Mouse (Mus musculus) CH12.LX (cell line): Measurements from ENCODE around the gene Snx4.

ENCODE experiments used
- BHLHE40 ChIP-seq: IDR thresholded peaks from 2 replicates; pipeline ENCODE4 v1.6.1; 2011; ENCODE audit warnings: mild to moderate bottlenecking, low read depth, low read length, improper control_type of control experiment
- CHD2 ChIP-seq: IDR thresholded peaks from 2 replicates; pipeline ENCODE4 v1.6.1; 2011; ENCODE audit warnings: low read length, improper control_type of control experiment
- CTCF ChIP-seq, 2 experiments: IDR thresholded peaks in 1 of 2; conservative IDR thresholded peaks in 1 of 2; 2 replicates each; pipeline ENCODE4 v1.5.1; 2011 to 2012; ENCODE audit warnings: low read depth in 2 of 2, low read length in 2 of 2, improper control_type of control experiment in 1 of 2, inconsistent platforms in 1 of 2, mild to moderate bottlenecking in 1 of 2, moderate library complexity in 1 of 2
- E2F4 ChIP-seq: IDR thresholded peaks from 2 replicates; pipeline ENCODE4 v1.6.1; 2011; ENCODE audit warnings: low read depth, low read length, improper control_type of control experiment; ENCODE audit not compliant: insufficient replicate concordance
- EP300 ChIP-seq: IDR thresholded peaks from 2 replicates; pipeline ENCODE4 v1.6.1; 2011; ENCODE audit warnings: low read length, improper control_type of control experiment
- MAFK ChIP-seq: IDR thresholded peaks from 2 replicates; pipeline ENCODE4 v1.6.1; 2011; ENCODE audit warnings: low read length, improper control_type of control experiment; ENCODE audit not compliant: insufficient replicate concordance
- MEF2A ChIP-seq: IDR thresholded peaks from 2 replicates; pipeline ENCODE4 v1.6.1; 2014; ENCODE audit warnings: low read depth, mild to moderate bottlenecking, inconsistent platforms, low read length, improper control_type of control experiment, borderline replicate concordance
- NRF1 ChIP-seq: IDR thresholded peaks from 2 replicates; pipeline ENCODE4 v1.6.1; 2014; ENCODE audit warnings: low read depth, mild to moderate bottlenecking, inconsistent platforms, low read length, improper control_type of control experiment, moderate library complexity
- PAX5 ChIP-seq: IDR thresholded peaks from 2 replicates; pipeline ENCODE4 v1.6.1; 2012; ENCODE audit warnings: low read length, inconsistent platforms, mixed read lengths
- POLR2A ChIP-seq: IDR thresholded peaks from 2 replicates; pipeline ENCODE4 v1.6.1; 2011; ENCODE audit warnings: low read depth, mild to moderate bottlenecking, improper control_type of control experiment, low read length
- SMC3 ChIP-seq: IDR thresholded peaks from 2 replicates; pipeline ENCODE4 v1.6.1; 2011; ENCODE audit warnings: low read depth, low read length, improper control_type of control experiment
- USF2 ChIP-seq: conservative IDR thresholded peaks from 2 replicates; pipeline ENCODE4 v1.6.1; 2011; ENCODE audit warnings: low read depth, low read length, improper control_type of control experiment
- ZKSCAN1 ChIP-seq: IDR thresholded peaks from 2 replicates; pipeline ENCODE4 v1.6.1; 2012; ENCODE audit warnings: low read depth, inconsistent platforms, low read length, improper control_type of control experiment, borderline replicate concordance
- ZNF384 ChIP-seq: IDR thresholded peaks from 2 replicates; pipeline ENCODE4 v1.6.1; 2012; ENCODE audit warnings: low read depth, low read length, improper control_type of control experiment, inconsistent platforms

GRCm38 (mm10) chr16:33242046-33242445, 9.2 kb upstream of the Snx4 start:
- TF ChIP-seq NRF1 (no peak), ZKSCAN1 (no peak), PAX5 (no peak), EP300 (no peak), SMC3 (no peak), POLR2A (no peak), CTCF (conservative IDR thresholded peaks at IDR 0.05 in 1 of 2, IDR thresholded peaks at IDR 0.05 in 1 of 2; ENCODE audit: low read depth in 2 of 2, low read length in 2 of 2) (no peak), E2F4 (no peak), BHLHE40 (no peak), CHD2 (no peak), ZNF384 (no peak), MAFK (no peak), MEF2A (no peak), USF2 (no peak)
